Mouse (Mus musculus): ENCODE data around the gene Gjb1.
"Not testable (repeated sequence)": the region's sequence is repeated elsewhere in the genome, so short reads cannot be mapped to it uniquely, and the experiment has no call there.

Gjb1 gene

DNA sequence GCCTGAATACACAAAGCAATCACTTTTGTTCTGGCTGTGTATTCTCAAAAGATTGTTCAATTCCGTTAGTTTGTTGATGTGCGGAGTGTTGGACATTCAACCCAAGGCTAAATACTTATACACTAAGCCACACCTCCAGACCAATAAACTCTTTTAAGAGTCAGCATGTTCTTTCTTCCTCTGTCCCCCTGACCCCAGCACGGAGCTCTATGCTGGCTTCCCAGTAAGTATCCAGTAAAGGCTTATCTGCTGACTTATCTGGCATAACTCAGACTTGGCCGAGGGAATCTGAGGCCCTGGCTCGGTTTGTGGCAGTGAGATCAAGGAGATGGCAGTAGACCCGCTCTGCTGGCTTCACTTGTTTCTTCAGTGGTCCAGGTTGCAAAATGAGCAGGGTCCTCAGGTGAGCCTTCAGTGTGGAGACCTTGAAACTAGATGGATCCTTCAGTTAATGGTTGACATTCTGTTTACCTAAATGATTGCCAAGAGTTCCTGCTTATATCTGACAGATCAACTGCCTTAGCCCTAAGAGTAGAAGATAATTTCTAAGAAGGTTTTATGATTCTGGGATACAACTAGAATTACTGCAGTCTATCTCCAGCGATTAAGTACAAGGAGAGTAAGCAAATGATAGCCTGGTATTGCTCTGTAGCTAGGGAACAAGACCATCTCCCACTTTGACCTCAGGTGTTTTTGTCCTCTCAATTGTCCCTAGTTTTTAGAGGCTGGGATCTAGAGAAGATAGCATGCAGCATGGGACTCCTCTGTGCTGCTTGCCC lies at the start of gene Gjb1:
Gene Gjb1 (plus strand): TSS at position 189 of the 779 bp plus-strand sequence.
- peak in 1 of 2 experiments; percentile 15 for DNase-seq

- peak; percentile 74 to 80 for DNase-seq
Measured at GRCm38 (mm10) chrX:101329372-101330028, 46.7 kb upstream of the Gjb1 start.

GRCm38 (mm10) chrX:101332031-101332374 lies 44.2 kb upstream of the Gjb1 start:
- no peak for DNase-seq

DNA sequence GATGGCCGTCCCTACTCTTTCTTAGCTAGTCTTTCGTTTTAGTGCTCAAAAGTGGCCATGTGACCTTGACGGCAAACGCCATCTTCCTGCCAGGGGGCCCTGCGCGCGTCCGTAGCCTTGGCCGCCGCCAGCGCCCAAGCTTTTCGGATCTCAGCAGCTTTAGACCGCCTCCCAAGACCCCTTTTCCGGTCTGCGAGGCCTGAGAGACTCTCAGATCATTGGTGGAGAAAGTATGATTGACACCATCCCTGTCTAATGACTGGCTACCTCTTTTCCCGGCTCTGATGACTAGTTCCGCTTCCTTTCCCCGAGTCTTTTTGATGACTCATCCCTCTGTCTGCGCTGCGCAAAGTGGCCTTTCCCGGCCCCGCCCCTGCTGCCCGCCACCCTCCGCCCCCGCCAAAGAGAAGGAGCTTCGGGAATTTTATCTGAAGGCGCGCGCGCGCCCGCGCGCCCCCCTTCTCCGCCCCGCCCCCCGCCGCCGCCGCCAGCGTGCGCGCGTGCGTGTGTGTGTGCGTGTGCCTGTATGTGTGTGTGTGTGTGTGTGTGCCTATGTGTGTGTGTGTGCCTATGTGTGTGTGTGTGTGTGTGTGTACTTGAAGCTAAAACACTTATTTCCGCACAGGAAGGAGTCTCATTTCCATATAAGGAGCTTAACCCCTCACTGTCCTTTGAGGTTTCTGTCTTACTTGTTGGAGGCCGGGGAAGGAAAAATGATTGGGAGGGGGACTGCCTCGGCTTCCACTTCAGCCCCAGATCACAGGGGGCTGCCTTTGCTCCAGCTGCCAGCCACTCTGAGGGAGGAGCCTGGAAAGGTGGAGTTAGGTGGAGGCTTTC lies 43.6 kb upstream of the Gjb1 start:
- DNase-seq, result peak; percentile 83 to 90

DNA sequence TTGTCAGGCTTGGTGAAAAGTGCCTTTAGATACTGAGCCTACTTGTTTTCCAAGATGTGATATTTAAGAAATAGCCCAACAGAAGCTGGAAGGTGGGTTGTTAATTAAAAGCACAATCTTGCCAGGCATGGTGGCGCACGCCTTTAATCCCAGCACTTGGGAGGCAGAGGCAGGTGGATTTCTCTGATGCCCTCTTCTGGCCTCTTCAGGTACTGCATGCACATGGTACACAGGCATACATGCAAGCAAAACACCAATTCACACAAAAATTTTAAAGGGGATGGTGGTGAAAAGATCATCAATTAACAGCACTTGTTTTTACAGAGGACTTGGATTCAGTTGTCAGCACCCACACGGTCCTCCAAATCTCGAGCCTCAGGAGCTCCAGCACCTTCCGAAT lies 41.6 kb upstream of the Gjb1 start:
- DNase-seq, result peak in 1 of 2 experiments; percentile 27

- DNase-seq, result no peak
Measured at GRCm38 (mm10) chrX:101338666-101339065, 37.5 kb upstream of the Gjb1 start.

- not testable (repeated sequence) for DNase-seq
Measured at GRCm38 (mm10) chrX:101342837-101343236, 33.3 kb upstream of the Gjb1 start.

DNA sequence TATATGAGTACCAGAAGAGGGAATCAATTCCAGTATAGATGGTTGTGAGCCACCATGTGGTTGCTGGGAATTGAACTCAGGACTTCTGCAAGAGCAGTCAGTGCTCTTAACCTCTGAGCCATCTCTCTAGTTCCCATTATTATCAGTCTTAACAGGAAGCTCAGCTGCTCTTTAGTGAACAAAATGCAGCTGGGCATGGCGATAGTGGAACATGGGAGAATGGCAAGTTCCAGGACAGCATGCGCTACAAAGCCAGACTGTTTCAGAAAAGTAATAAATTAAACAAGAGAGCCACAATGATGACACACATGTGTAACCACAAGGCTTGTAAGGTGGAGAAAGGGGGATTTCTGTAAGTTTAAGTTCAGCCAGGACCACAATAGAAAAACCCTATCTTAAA lies 30.7 kb upstream of the Gjb1 start:
- DNase-seq, result no peak

DNA sequence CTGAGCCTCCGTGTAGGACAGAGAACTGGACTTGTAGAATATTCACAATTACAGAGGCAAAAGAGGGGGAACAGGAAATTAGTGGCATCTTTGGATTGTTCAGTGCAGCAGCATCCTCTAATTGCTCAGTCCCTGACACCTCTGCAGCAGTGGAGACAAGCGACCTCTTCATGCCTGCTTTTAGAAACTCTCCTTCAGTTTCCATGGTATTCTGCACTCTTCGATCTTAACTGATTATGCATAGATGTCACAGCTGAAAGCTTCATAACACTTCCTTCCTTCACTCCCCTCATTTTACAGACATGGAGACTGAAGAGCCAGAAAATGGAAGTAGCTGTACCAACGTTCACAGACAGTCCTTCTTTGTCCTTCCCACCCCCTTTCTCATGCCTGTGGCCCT lies 29.7 kb upstream of the Gjb1 start:
- no peak for DNase-seq

GRCm38 (mm10) chrX:101351188-101351587 lies 25.0 kb upstream of the Gjb1 start:
- no peak for DNase-seq

GRCm38 (mm10) chrX:101358902-101359301 lies 17.3 kb upstream of the Gjb1 start:
- peak; percentile 17 to 30 for DNase-seq

- no peak for DNase-seq
Measured at GRCm38 (mm10) chrX:101369001-101369400, 7.2 kb upstream of the Gjb1 start.

GRCm38 (mm10) chrX:101370573-101370972 lies 5.6 kb upstream of the Gjb1 start:
- DNase-seq, result no peak

GRCm38 (mm10) chrX:101372946-101373345 lies 3.2 kb upstream of the Gjb1 start:
- DNase-seq, result no peak

DNA sequence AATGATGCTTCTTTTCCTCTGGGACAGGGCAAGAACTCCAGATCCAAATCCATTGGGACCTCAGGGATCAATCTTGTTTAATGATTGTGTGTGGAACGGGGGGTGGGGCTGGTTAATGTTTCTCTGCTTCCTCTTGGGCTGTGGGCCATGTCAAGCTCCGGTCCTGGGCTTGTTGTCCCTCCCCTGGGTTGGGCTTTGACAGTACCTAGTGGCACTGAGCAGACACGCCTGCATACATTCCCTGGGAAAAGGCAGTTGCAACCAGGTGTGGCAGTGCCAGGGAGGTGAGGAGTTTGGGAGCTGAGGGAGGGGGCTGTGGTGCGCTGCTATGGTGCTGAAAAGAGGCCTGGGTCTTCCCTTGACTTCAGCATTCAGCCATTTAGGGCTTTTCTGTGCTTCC lies 898 bp downstream of the Gjb1 start:
- peak; percentile 55 to 71 for DNase-seq

- no peak for DNase-seq
Measured at GRCm38 (mm10) chrX:101379744-101380143, 3.6 kb downstream of the Gjb1 start.

DNA sequence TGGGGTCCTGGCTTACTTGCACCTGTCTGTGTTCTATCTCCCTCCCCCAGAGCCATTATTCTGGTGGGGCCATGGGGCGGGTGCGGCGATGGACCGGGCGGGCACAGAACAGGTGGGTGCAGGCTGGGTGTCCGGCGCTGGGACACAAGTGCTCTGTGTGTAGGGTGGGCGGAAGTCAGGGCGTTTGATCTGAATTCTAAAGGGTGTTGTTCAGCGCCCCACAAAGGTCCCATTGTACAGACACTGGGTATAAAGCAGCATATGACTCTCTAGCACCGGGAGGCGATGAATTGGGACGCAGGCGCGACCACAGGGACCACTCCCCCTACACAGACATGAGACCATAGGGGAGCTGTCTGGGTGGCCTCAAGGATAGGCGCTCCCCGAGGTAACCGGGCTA lies 7.3 kb downstream of the Gjb1 start:
- DNase-seq, result no peak

DNA sequence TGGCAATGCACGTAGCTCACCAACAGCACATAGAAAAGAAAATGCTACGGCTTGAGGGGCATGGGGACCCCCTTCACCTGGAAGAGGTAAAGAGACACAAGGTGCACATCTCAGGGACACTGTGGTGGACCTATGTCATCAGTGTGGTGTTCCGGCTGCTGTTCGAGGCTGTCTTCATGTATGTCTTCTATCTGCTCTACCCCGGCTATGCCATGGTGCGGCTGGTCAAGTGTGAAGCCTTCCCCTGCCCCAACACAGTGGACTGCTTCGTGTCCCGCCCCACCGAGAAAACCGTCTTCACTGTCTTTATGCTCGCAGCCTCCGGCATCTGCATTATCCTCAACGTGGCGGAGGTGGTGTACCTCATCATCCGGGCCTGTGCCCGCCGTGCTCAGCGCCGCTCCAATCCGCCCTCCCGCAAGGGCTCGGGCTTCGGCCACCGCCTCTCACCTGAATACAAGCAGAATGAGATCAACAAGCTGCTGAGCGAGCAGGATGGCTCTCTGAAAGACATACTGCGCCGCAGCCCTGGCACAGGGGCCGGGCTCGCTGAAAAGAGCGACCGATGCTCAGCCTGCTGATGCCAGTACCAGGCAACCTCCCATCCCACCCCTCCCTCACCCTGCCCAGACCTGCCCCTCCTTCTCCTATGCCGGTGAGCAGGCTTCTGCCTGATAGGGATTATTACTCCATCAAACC lies 8.4 kb downstream of the Gjb1 start:
- no peak for DNase-seq

- no peak for DNase-seq
Measured at GRCm38 (mm10) chrX:101386222-101386621, 10.0 kb downstream of the Gjb1 start.

DNA sequence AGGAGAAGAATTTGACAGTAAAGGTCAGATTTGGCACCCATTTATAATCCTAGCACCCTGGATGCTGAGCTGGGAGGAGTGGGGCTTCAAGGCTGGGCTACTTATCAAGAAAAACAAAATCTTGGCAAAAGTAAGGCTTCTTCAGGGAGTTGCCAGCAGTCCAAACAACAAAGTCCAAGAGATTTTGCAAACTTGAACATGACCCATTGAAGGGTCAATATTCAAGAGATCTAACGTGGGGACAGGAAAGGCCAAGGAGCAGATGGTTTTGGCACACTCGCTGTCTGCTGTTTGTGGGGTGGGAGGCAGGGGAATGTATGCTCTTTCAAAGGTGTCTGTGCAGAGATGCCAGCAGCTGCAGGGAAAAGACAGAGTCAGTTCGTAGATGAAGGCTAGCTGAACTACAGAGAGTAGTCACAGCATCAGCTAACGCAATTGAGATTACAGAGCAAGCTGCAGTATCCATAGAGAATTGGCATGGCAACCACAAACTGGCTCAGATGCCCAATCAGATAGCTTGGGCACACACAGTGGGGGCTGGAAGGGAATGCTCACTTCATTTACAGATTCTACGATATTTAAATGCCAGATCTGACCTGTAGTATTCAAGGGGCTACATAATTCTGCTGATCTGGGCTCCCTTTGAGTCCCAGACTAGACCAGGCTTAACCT lies 12.8 kb downstream of the Gjb1 start:
- DNase-seq, result no peak

GRCm38 (mm10) chrX:101394341-101394740 lies 18.2 kb downstream of the Gjb1 start:
- no peak for DNase-seq

- DNase-seq, result no peak
Measured at GRCm38 (mm10) chrX:101396459-101396858, 20.3 kb downstream of the Gjb1 start.
